Mouse (Mus musculus): ENCODE data around the gene Prmt8. TPM values are rescaled to one million over a fixed set of nuclear protein-coding genes. Genes with fewer than 3 reads are reported as not detected.

Prmt8 gene
- polyA plus RNA-seq (2012; rRNA removed), result not detected in 2 replicates

- Histone ChIP-seq H3K4me3 (ENCODE audit: extremely low read depth, insufficient read depth, insufficient read length) (no peak within 1 kb of the TSS), H3K4me1 (ENCODE audit: control insufficient read depth, insufficient read depth, insufficient read length) (no peaks in the 10 kb centered on the region), H3K27me3 (ENCODE audit: control insufficient read depth, insufficient read depth, low read length) (peaks cover 18% of the 10 kb centered on the region), H3K36me3 (ENCODE audit: control insufficient read depth, insufficient read depth, low read length) (no peaks in the 10 kb centered on the region), H3K27ac (ENCODE audit: insufficient read depth, low read length) (no peak within 1 kb of the TSS)
- no peak for DNase-seq (ENCODE audit: low read depth in 1 of 2, low spot score in 2 of 2)
- TF ChIP-seq POLR2A (IDR thresholded peaks at IDR 0.05; ENCODE audit: low read depth, low read length), result no peak
- TF ChIP-seq CTCF (IDR thresholded peaks at IDR 0.05; ENCODE audit: extremely low read depth, insufficient read depth, insufficient read length, insufficient replicate concordance), result no peak
- WGBS, result 8% methylated on average over 37 of the region's 42 CpGs
Measured at GRCm38 (mm10) chr6:127769275-127770156, at the start of gene Prmt8. Gene Prmt8 (minus strand): TSS chr6:127769472.

DNA sequence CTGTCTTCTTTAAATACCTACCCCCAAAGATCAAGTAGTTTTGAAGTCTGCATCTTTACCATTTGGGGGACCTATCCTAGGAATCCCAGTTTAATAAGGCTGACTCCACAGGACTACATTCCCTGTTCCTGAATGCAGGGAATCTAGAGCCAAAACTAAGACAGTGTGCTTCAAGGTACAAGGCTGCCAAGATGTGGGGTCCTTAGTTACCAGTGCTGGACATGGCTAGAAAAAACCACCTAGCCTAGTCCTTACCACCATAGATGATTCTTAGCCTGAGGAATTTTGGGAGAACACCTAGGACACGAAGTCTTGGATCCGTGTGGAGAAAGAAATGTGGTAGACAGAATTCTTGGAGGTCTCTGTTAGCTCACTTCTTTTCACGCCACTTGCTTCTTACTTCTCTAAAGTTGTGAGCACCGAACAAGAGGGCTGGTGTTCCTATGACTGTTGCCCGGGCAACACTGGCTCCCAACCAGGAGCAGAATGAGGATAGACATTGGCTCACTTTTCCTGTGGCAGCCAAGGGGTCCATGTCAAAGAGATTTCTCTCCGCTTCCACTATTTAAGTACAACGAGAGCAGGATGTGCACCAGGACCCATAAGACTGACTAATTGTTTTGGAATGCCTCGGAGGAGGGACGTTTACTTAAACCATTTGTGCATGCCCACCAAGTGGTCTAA lies 33.9 kb upstream of the Prmt8 start:
- 67% methylated on average over 9 of the region's 9 CpGs for WGBS
- DNase-seq (ENCODE audit: low read depth in 1 of 2, low spot score in 2 of 2), result no peak
- TF ChIP-seq CTCF (IDR thresholded peaks at IDR 0.05; ENCODE audit: extremely low read depth, insufficient read depth, insufficient read length, insufficient replicate concordance) (no peak), POLR2A (IDR thresholded peaks at IDR 0.05; ENCODE audit: low read depth, low read length) (no peak)
- H3K36me3 ChIP-seq (ENCODE audit: control insufficient read depth, insufficient read depth, low read length), result no peaks in the 10 kb centered on the region
- no peaks in the 10 kb centered on the region for H3K4me1 ChIP-seq (ENCODE audit: control insufficient read depth, insufficient read depth, insufficient read length)
- no peak overlapping the region for H3K27ac ChIP-seq (ENCODE audit: insufficient read depth, low read length)
- no peak overlapping the region for H3K4me3 ChIP-seq (ENCODE audit: extremely low read depth, insufficient read depth, insufficient read length)
- no peaks in the 10 kb centered on the region for H3K27me3 ChIP-seq (ENCODE audit: control insufficient read depth, insufficient read depth, low read length)

DNA sequence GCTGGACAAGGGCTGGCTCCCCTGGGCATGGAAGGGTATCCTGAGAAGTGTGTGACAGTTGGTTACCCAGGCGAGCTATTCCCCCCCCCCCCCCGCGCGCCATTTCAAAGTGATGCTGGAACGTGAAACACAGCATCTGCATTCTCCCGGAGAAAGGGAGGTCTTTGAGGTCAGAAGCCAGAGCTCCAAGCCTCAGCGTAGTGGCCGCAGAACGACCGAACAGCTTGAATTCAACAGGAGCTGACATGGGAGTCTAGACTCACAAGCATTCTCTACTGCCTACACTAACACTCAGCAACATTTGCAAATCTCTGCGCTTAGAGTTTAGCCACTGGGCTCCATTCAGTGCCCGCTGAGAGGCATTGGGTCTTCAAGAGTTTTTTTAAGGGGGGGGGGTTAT lies 32.9 kb upstream of the Prmt8 start:
- Histone ChIP-seq H3K36me3 (ENCODE audit: control insufficient read depth, insufficient read depth, low read length) (no peaks in the 10 kb centered on the region), H3K4me1 (ENCODE audit: control insufficient read depth, insufficient read depth, insufficient read length) (no peaks in the 10 kb centered on the region), H3K27ac (ENCODE audit: insufficient read depth, low read length) (no peak overlapping the region), H3K27me3 (ENCODE audit: control insufficient read depth, insufficient read depth, low read length) (no peaks in the 10 kb centered on the region), H3K4me3 (ENCODE audit: extremely low read depth, insufficient read depth, insufficient read length) (no peak overlapping the region)
- 87% methylated on average over 12 of the region's 12 CpGs for WGBS
- no peak for TF ChIP-seq CTCF (IDR thresholded peaks at IDR 0.05; ENCODE audit: extremely low read depth, insufficient read depth, insufficient read length, insufficient replicate concordance)
- no peak for TF ChIP-seq POLR2A (IDR thresholded peaks at IDR 0.05; ENCODE audit: low read depth, low read length)
- no peak for DNase-seq (ENCODE audit: low read depth in 1 of 2, low spot score in 2 of 2)

DNA sequence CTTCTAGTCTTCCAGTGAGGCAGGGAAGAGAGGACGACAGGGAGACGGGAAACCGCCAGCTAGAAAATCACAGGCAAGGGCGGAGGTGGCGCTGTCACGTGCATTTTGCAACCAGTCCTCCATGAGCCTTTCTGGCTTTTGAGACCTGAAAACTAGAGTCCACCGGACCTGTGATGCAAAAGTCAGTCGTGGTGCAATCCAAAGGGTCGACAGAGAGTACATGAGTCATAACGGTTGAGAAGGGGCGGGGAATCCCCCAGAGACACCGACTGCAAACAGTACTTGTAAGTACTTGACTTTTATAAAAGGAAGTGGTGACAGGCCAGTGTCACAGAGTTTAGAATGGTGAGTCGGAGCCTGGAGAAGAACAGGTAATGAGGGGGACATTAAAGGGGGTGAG lies 20.8 kb upstream of the Prmt8 start:
- Histone ChIP-seq H3K4me1 (ENCODE audit: control insufficient read depth, insufficient read depth, insufficient read length) (no peaks in the 10 kb centered on the region), H3K4me3 (ENCODE audit: extremely low read depth, insufficient read depth, insufficient read length) (no peak overlapping the region), H3K27me3 (ENCODE audit: control insufficient read depth, insufficient read depth, low read length) (no peaks in the 10 kb centered on the region), H3K27ac (ENCODE audit: insufficient read depth, low read length) (no peak overlapping the region), H3K36me3 (ENCODE audit: control insufficient read depth, insufficient read depth, low read length) (no peaks in the 10 kb centered on the region)
- no peak for DNase-seq (ENCODE audit: low read depth in 1 of 2, low spot score in 2 of 2)
- WGBS, result 41% methylated on average over 13 of the region's 13 CpGs
- TF ChIP-seq POLR2A (IDR thresholded peaks at IDR 0.05; ENCODE audit: low read depth, low read length) (no peak), CTCF (IDR thresholded peaks at IDR 0.05; ENCODE audit: extremely low read depth, insufficient read depth, insufficient read length, insufficient replicate concordance) (no peak)

DNA sequence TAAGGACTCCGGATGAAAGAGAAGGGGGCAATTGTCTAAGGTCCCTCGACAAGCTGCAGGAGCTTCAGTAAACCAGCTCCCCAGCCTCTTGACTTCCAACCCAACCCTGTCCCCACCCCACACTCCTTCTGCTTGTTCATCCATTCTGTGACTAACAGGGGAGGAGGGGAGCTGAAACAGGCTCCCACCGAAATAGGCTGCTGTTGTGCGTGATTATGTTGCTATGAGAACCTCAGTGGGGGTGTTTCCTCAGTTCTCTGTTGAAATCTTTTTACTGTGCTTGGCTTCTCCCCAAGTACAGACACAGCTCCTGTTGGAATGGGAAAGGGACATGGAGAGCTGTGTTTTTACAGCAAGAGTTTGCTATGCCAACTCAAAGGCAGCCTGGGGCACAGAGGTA lies 1.5 kb upstream of the Prmt8 start:
- no peak overlapping the region for H3K27ac ChIP-seq (ENCODE audit: insufficient read depth, low read length)
- WGBS, result 46% methylated on average over 4 of the region's 4 CpGs
- no peaks in the 10 kb centered on the region for H3K36me3 ChIP-seq (ENCODE audit: control insufficient read depth, insufficient read depth, low read length)
- H3K4me1 ChIP-seq (ENCODE audit: control insufficient read depth, insufficient read depth, insufficient read length), result no peaks in the 10 kb centered on the region
- TF ChIP-seq POLR2A (IDR thresholded peaks at IDR 0.05; ENCODE audit: low read depth, low read length) (no peak), CTCF (IDR thresholded peaks at IDR 0.05; ENCODE audit: extremely low read depth, insufficient read depth, insufficient read length, insufficient replicate concordance) (no peak)
- H3K4me3 ChIP-seq (ENCODE audit: extremely low read depth, insufficient read depth, insufficient read length), result no peak overlapping the region
- DNase-seq (ENCODE audit: low read depth in 1 of 2, low spot score in 2 of 2), result no peak
- H3K27me3 ChIP-seq (ENCODE audit: control insufficient read depth, insufficient read depth, low read length), result peaks cover 18% of the 10 kb centered on the region

GRCm38 (mm10) chr6:127768621-127769274 lies 524 bp downstream of the Prmt8 start:
- no peak overlapping the region for H3K4me3 ChIP-seq (ENCODE audit: extremely low read depth, insufficient read depth, insufficient read length)
- DNase-seq (ENCODE audit: low read depth in 1 of 2, low spot score in 2 of 2), result no peak
- H3K36me3 ChIP-seq (ENCODE audit: control insufficient read depth, insufficient read depth, low read length), result no peaks in the 10 kb centered on the region
- no peak overlapping the region for H3K27ac ChIP-seq (ENCODE audit: insufficient read depth, low read length)
- peaks cover 18% of the 10 kb centered on the region for H3K27me3 ChIP-seq (ENCODE audit: control insufficient read depth, insufficient read depth, low read length)
- no peaks in the 10 kb centered on the region for H3K4me1 ChIP-seq (ENCODE audit: control insufficient read depth, insufficient read depth, insufficient read length)
- TF ChIP-seq CTCF (IDR thresholded peaks at IDR 0.05; ENCODE audit: extremely low read depth, insufficient read depth, insufficient read length, insufficient replicate concordance), result no peak
- TF ChIP-seq POLR2A (IDR thresholded peaks at IDR 0.05; ENCODE audit: low read depth, low read length), result no peak
- WGBS, result 8% methylated on average over 58 of the region's 64 CpGs
